Mouse (Mus musculus) forebrain, embryonic 12.5 days (tissue): Measurements from ENCODE around the gene Pim3. TPM values are rescaled to one million over a fixed set of nuclear protein-coding genes. Genes with fewer than 3 reads are reported as not detected.
A peak's percentile ranks its signal among the peaks of the same experiment; 100 is the strongest.
"Not testable (repeated sequence)": the region's sequence is repeated elsewhere in the genome, so short reads cannot be mapped to it uniquely, and the experiment has no call there.

Experiments
- ATAC-seq: fragments of 200-750 bp; cut with Nextera tagmentation; 2 replicates; pipeline ENCODE4 v1.8.0; 2017; ENCODE audit warnings: moderate TSS enrichment; ENCODE audit not compliant: low FRiP score
- H3K27ac ChIP-seq: fragments of 300-500 bp; sonication (generic); 2 replicates; pipeline ENCODE4 v1.5.1; 2016; ENCODE audit warnings: mild to moderate bottlenecking
- H3K27me3 ChIP-seq: fragments of 300-500 bp; sonication (generic); 2 replicates; pipeline ENCODE4 v1.6.1; 2016; ENCODE audit warnings: mild to moderate bottlenecking
- H3K36me3 ChIP-seq: fragments of 300-500 bp; sonication (generic); replicated peaks from 2 replicates; pipeline ENCODE4 v1.6.1; 2016; ENCODE audit warnings: mild to moderate bottlenecking
- H3K4me1 ChIP-seq: fragments of 300-500 bp; sonication (generic); 2 replicates; pipeline ENCODE4 v1.6.1; 2016
- H3K4me2 ChIP-seq: fragments of 300-500 bp; sonication (generic); 2 replicates; pipeline ENCODE4 v1.6.1; 2016; ENCODE audit warnings: mild to moderate bottlenecking, moderate library complexity
- H3K4me3 ChIP-seq: fragments of 300-500 bp; sonication (generic); replicated peaks from 2 replicates; pipeline ENCODE4 v1.5.1; 2016; ENCODE audit warnings: mild to moderate bottlenecking
- H3K9ac ChIP-seq: fragments of 300-500 bp; sonication (generic); 2 replicates; pipeline ENCODE4 v1.6.1; 2016; ENCODE audit warnings: mild to moderate bottlenecking
- H3K9me3 ChIP-seq: fragments of 300-500 bp; sonication (generic); 2 replicates; pipeline ENCODE4 v1.6.1; 2016
- WGBS: fragments of 180-500 bp; shearing (Covaris S2); methylation state at CpG from one replicate; pipeline ENCODE4 v1.1.7; 2016; 5-methylcytosine and 5-hydroxymethylcytosine counted together
- polyA plus RNA-seq: library from polyadenylated mRNA; unstranded; fragments of >200 nt; fragmentation: Nextera tagmentation; extraction: Ambion mirVana; gene quantifications from 2 replicates; pipeline ENCODE4 v1.2.1, GENCODE M21; 2016

The Pim3 gene
- 46.0 and 49.4 TPM in 2 replicates for polyA plus RNA-seq

DNA sequence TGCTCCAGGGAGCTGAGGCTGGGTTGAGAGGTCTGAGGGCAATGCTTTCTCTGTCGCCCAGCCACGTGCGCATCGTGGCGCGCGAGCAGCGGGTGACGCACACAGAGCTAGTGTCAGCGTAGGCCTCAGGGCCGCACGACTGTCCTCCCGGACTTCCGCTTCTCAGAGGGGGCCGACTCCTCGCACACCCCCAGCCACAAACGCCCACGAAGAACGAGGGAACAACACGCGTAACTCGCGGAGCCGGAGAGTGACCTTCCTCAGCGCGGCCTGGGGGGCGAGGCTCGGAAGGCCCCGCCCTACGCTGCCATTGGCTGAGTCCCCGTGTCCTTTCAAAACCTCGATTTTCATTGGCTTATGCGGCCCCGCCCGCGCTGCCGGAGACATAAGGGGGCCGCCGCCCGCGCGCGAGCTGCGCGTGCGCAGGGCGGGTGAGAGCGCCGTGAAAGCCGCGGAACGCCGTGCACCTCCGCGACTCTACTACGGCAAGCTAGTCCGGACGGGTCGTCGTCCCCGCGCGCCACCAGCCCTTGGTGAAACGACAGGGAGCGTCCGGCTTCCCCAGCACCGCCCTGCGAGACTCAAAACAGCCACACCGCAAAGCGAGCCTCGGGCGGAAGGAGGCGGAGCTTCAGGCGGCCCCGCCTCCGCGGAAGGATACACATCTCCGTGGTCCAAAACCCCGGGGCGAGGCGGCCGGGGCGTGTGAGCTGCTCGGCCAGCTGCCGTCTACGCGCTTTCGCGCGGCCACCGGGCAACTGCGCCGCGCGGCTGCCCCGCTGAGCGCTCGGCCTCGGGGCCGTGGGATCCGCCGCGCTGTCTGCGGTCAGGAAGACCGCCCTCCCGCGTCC is at the start of gene Pim3:
Pim3 (plus strand) TSS at position 415 of the 851 bp plus-strand sequence.
- peaks cover 33% of the 10 kb centered on the region for H3K4me1 ChIP-seq
- ATAC-seq: peak; percentile 89
- peaks cover 28% of the 10 kb centered on the region for H3K36me3 ChIP-seq
- H3K9me3 ChIP-seq: no peaks in the 10 kb centered on the region
- H3K9ac ChIP-seq: peak within 1 kb of the TSS; percentile 91
- peak within 1 kb of the TSS; percentile 97 for H3K4me2 ChIP-seq
- under 1% methylated on average over 107 of the region's 107 CpGs for WGBS
- peak within 1 kb of the TSS; percentile 88 for H3K4me3 ChIP-seq
- peaks cover 7% of the 10 kb centered on the region; the same call in 1 of the 2 replicates for H3K27me3 ChIP-seq
- H3K27ac ChIP-seq: peak within 1 kb of the TSS; percentile 98

DNA sequence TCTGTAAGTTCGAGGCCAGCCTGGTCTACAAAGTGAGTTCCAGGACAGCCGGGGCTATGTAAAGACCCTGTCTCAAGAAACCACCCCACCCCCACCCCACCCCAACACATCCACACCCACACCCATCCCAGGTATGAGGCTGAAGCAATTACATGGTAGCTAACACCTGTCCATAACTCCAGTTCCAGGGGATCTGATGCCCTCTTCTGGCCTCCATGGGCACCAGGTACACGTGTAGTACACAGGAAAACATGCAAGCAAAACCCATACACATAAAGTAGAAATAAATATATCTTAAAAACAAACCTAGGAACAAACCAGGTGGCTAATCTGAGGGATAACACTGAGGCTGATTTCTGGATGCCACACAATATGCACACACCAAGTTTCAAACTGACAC is 48.7 kb upstream of the Pim3 start:
- Histone ChIP-seq H3K9ac (no peak overlapping the region), H3K27me3 (no peaks in the 10 kb centered on the region), H3K9me3 (no peaks in the 10 kb centered on the region), H3K4me2 (no peak overlapping the region), H3K4me3 (no peak overlapping the region), H3K27ac (no peak overlapping the region), H3K36me3 (peaks cover 45% of the 10 kb centered on the region), H3K4me1 (peaks cover under 1% of the 10 kb centered on the region)
- WGBS: 83% methylated on average over 3 of the region's 3 CpGs
- no peak for ATAC-seq

DNA sequence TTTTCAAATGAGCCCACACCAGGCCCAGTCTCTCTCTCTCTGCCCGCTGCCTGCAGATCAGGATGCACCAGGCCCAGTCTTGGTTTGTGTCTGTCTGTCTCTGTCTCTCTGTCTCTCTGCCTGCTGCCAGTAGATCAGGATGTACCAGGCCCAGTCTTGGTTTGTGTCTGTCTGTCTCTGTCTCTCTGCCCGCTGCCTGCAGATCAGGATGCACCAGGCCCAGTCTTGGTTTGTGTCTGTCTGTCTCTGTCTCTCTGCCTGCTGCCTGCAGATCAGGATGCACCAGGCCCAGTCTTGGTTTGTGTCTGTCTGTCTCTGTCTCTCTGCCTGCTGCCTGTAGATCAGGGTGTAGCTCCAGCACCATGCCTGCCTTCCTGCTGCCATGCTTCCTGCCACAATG is 48.1 kb upstream of the Pim3 start:
- ATAC-seq, H3K27me3 ChIP-seq, H3K4me2 ChIP-seq, H3K27ac ChIP-seq, H3K4me1 ChIP-seq, H3K9me3 ChIP-seq, H3K9ac ChIP-seq, H3K4me3 ChIP-seq: not testable (repeated sequence)
- WGBS: 89% methylated on average over 2 of the region's 2 CpGs
- peaks cover 45% of the 10 kb centered on the region for H3K36me3 ChIP-seq

DNA sequence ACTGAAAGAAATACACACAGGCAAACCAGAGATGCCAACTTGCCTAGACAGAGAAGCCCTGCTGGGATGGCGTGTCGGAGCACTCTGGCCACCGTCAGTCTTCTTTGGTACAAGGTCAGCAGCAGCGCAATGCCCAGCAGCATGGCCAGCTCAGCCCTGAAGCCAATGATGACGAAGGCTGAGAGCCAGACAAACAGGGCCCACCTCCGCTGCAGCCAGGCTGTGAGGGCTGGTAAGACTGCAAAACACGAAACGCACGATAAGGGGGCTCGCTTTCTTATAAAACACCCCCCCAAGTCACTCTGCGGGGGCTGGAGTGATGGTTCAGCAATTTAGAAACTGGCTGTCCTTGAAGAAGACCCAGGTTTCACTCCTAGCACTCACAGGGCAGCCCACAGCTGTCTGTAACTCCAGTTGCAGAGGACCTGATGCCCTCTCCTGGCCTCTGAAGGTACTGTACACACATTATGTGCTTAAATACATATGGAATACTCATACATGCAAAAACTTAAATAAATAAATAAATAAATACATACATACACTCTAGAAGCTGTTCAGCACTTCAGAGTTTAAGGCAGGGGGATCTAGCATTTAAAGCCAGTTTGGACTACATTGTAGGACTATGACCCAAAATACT is 47.5 kb upstream of the Pim3 start:
- Histone ChIP-seq H3K4me3 (no peak overlapping the region), H3K4me2 (no peak overlapping the region), H3K4me1 (peaks cover 5% of the 10 kb centered on the region), H3K27ac (no peak overlapping the region), H3K9ac (no peak overlapping the region), H3K36me3 (peaks cover 45% of the 10 kb centered on the region), H3K27me3 (no peaks in the 10 kb centered on the region), H3K9me3 (no peaks in the 10 kb centered on the region)
- WGBS: 95% methylated on average over 11 of the region's 11 CpGs
- ATAC-seq: no peak

DNA sequence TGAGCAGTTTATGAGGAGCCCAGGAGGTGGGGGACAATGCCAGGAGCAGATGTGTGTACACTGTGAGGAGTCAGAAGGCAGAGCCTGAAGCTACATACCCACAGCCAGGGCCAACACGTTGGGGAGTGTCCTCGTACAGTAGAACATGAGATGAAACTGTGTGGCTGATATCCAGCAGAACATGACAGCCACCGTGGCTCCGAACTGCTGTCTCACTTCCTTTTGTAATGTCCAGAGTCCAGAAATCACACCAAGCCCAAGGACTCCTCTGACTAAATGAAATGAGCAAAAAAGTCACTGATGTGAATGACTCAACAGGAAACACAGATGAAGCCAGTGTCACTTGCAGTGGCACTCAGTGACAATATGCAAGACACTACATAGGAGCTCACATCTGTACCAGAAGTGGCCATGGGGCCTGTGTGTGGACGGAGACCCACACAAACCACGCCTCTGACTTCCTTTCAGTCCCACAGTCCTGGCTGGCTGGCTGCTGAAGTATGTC is 46.7 kb upstream of the Pim3 start:
- no peaks in the 10 kb centered on the region for H3K9me3 ChIP-seq
- H3K27me3 ChIP-seq: no peaks in the 10 kb centered on the region
- no peak overlapping the region for H3K27ac ChIP-seq
- peaks cover 8% of the 10 kb centered on the region for H3K4me1 ChIP-seq
- no peak overlapping the region for H3K4me2 ChIP-seq
- no peak overlapping the region for H3K4me3 ChIP-seq
- H3K36me3 ChIP-seq: peaks cover 43% of the 10 kb centered on the region
- WGBS: 88% methylated on average over 6 of the region's 6 CpGs
- H3K9ac ChIP-seq: no peak overlapping the region
- no peak for ATAC-seq

DNA sequence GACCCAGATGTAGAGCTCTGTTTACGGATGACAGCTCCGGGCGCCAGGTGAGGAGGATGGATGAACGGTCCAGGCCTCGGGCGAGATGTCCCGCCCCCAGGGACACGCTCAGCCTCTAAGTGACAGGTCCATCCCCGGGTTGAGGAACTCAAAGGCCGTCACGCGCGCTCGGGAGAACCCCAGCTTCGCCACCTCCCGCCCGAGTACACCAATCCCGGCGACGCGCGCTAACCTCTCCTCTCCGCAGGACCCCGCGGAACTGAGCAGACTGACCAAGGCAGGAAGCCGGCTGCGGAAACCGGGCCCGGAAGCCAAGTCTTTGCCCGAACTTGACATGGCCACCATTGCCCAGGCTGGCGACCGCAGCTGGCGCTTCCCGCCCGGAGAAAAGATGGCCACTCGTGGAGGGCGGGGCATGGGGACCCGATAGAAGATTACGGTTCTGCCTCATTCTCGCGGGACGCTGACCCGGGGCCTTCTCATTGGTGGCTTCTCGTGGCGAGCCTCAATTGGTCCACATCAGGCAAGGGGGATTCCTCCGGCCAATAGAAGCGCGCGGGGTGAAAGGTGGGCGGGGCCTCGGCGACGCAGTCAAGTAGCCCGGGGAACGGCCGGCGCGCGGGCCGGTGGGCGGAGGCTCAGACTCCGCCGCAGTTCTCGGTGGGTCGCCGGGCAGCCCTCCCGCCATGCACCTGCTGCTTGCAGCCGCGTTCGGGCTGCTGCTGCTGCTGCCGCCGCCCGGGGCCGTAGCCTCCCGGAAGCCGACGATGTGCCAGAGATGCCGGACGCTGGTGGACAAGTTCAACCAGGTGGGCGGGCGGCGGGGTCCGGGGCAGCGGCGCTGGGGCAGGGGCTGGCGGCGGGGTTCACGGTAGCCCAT is 42.7 kb upstream of the Pim3 start, which contains the start of the genes Alg12 and Creld2:
Alg12 (minus strand) TSS at position 293 of the 880 bp plus-strand sequence.
Creld2 (plus strand) TSS at position 621 of the 880 bp plus-strand sequence.
- Histone ChIP-seq H3K9ac (peak within 1 kb of the TSS; percentile 84), H3K9me3 (no peaks in the 10 kb centered on the region), H3K36me3 (peaks cover 49% of the 10 kb centered on the region), H3K4me3 (peak within 1 kb of the TSS; percentile 71), H3K27ac (peak within 1 kb of the TSS; percentile 48; the same call in 1 of the 2 replicates), H3K27me3 (no peaks in the 10 kb centered on the region), H3K4me2 (peak within 1 kb of the TSS; percentile 95), H3K4me1 (peaks cover 21% of the 10 kb centered on the region)
- under 1% methylated on average over 88 of the region's 88 CpGs for WGBS
- ATAC-seq: peak; percentile 99

DNA sequence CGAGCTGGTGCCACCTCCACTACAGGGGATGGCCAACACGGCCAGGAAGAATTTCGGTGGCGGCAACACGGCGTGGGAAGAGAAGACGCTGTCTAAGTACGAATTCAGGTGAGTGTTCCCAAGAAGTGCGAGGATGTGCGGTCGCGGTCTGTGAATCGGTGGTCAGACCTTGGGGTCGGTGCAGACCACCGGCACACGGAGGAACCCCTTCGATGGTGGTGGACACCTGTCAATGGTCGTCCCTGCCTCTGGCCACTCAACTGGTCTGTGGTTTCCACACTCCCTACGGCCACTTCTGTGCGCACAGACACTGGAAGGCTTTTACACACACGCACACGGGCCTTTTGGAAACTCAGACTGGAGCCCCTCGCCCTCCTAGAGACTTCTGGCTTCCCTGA is 42.1 kb upstream of the Pim3 start:
- Histone ChIP-seq H3K4me1 (peaks cover 21% of the 10 kb centered on the region), H3K4me2 (peak overlapping the region; percentile 95), H3K9ac (peak overlapping the region; percentile 84), H3K27me3 (no peaks in the 10 kb centered on the region), H3K36me3 (peaks cover 49% of the 10 kb centered on the region), H3K9me3 (no peaks in the 10 kb centered on the region), H3K27ac (peak overlapping the region; percentile 48; the same call in 1 of the 2 replicates), H3K4me3 (peak overlapping the region; percentile 71)
- 1% methylated on average over 23 of the region's 23 CpGs for WGBS
- no peak for ATAC-seq

DNA sequence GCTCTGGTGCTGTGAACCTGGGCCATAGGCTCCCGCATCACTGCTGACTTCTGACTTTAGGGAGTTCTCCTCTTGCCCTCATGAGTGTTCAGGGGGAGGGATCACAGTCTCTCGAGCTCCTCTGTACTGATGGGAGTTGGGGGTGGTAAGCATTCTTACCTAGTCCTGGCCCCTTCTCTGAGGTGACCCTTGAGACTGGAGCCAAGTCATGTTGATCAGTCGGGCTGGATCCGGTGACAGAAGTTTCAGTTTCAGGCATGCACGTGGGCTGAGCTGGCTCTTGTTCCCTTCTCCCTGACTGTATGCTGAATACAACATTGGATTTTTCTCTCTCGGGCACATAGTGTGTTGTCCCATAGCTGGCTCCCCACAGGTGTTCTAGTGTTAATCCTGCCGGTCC is 40.6 kb upstream of the Pim3 start:
- no peaks in the 10 kb centered on the region for H3K27me3 ChIP-seq
- H3K4me1 ChIP-seq: peaks cover 21% of the 10 kb centered on the region
- H3K36me3 ChIP-seq: peaks cover 53% of the 10 kb centered on the region
- no peak overlapping the region for H3K27ac ChIP-seq
- H3K9me3 ChIP-seq: no peaks in the 10 kb centered on the region
- ATAC-seq: no peak
- H3K4me2 ChIP-seq: no peak overlapping the region
- no peak overlapping the region for H3K4me3 ChIP-seq
- 85% methylated on average over 7 of the region's 7 CpGs for WGBS
- H3K9ac ChIP-seq: no peak overlapping the region

DNA sequence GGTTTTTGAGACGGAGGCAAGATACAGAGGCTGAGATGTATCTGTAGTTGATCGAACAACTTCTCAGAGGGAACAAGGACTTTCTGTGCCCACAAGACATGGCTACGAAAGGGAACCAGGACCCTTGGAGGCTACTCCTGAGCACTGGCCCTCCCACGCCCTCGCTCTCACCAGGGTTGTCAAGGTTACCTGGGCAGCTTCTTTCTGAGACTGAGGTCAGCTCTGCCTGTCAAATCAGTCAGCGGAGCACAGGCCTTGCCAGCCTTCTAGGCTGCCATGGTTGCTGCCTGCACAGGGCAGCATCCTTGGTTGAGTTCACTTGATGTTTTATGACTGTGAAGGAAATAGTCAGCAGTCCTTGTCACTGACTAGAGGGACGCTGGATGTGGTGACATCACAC is 39.5 kb upstream of the Pim3 start:
- no peak for ATAC-seq
- Histone ChIP-seq H3K4me1 (peaks cover 21% of the 10 kb centered on the region), H3K4me3 (no peak overlapping the region), H3K9ac (no peak overlapping the region), H3K27me3 (no peaks in the 10 kb centered on the region), H3K36me3 (peaks cover 64% of the 10 kb centered on the region), H3K4me2 (no peak overlapping the region), H3K9me3 (no peaks in the 10 kb centered on the region), H3K27ac (no peak overlapping the region)
- 96% methylated on average over 7 of the region's 7 CpGs for WGBS

DNA sequence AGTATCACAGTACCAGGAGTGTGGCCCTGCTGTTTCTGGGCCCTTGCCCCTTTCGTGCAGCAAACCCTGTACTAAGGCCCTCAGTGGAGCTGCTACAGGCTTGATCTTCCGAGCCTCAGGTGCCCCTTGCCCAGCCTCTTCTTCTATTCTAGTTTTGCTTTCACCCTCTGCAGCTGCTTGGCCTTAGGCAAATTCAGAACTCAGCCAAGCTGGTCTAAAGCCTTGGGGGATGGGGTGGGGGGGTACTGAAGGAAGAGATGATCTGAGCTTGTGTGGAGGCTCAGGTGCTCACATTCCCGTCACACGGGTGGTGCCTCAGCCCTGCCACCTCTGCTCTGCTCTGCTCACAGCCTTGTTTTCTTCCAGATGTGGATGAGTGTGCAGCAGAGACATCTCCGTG is 38.6 kb upstream of the Pim3 start:
- Histone ChIP-seq H3K4me2 (no peak overlapping the region), H3K9ac (no peak overlapping the region), H3K4me1 (peaks cover 19% of the 10 kb centered on the region), H3K27me3 (no peaks in the 10 kb centered on the region), H3K27ac (no peak overlapping the region), H3K36me3 (peaks cover 66% of the 10 kb centered on the region), H3K9me3 (no peaks in the 10 kb centered on the region), H3K4me3 (no peak overlapping the region)
- WGBS: 91% methylated on average over 5 of the region's 5 CpGs
- ATAC-seq: no peak

DNA sequence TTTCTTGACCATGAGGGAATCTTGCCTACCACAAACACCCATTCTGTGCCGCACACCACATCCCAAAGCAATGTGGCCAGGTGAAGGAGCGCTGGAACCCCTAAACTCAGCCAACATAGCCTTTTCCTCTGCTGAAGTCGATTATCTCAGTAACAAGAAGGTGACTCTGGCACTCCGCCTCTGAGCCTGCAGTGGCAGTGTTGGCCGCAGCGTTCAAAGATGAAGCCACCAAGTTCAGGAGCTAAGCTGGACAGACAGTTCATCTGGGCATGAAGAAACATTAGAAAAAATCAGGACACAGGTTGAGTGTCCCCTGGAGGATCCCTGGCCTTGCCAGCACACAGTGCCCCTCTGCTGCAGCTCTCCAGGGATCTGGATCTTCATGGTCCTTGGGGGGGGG is 34.5 kb upstream of the Pim3 start:
- no peaks in the 10 kb centered on the region for H3K27me3 ChIP-seq
- peaks cover 53% of the 10 kb centered on the region for H3K36me3 ChIP-seq
- no peaks in the 10 kb centered on the region for H3K9me3 ChIP-seq
- no peak overlapping the region for H3K4me3 ChIP-seq
- no peak overlapping the region for H3K4me2 ChIP-seq
- H3K27ac ChIP-seq: no peak overlapping the region
- 92% methylated on average over 6 of the region's 6 CpGs for WGBS
- ATAC-seq: no peak
- no peak overlapping the region for H3K9ac ChIP-seq
- no peaks in the 10 kb centered on the region; the same call in 1 of the 2 replicates for H3K4me1 ChIP-seq
